Mouse (Mus musculus): ENCODE results near the gene Zfp420. TPM values are rescaled to one million over a fixed set of nuclear protein-coding genes. Genes with fewer than 3 reads are reported as not detected.
A peak's percentile ranks its signal among the peaks of the same experiment; 100 is the strongest.

Gene Zfp420
- total RNA-seq, 2 experiments from 2014 or later = 17.6 to 18.9 TPM

DNA sequence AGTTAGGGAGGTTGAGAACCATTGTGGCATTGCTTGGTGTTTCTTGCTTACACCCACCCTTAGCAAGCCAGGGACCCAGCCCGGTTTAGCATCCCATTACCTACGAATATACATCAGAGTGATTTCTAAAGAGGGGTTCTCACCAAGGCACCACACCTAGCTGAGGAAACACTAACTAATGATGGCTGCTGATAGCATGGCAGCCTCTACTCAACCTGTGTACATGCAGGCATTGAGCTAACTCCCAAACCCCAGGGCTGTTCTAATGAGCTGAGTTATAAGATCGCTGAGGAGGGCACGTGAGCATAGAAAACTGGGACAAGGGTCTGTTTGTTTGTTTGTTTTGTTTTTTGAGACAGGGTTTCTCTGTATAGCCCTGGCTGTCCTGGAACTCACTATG lies 33.0 kb downstream of the Zfp420 start:
- no peak for DNase-seq (ENCODE audit: low spot score in 2 of 2)

DNA sequence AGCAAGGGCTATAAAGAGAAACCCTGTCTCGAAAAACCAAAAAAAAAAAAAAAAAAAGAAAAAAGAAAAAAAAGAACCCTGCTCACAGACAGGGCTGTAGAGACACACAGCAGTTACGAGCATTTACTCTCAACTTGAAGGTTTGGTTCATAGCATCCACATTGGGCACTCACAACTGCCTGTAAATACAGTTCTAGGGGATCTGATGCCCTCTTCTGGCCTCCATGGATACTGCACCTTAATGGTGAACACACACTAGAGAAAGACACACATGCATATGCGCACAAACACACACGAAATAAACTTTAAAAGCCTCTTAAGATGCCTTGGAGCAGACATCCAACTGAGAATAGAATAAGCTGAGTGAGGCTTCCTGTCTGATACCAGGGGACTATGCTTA lies 38.6 kb downstream of the Zfp420 start:
- DNase-seq (ENCODE audit: low spot score in 2 of 2) = no peak

GRCm38 (mm10) chr7:29904101-29904500 lies 44.3 kb downstream of the Zfp420 start:
- DNase-seq (ENCODE audit: low spot score in 2 of 2) = no peak

DNA sequence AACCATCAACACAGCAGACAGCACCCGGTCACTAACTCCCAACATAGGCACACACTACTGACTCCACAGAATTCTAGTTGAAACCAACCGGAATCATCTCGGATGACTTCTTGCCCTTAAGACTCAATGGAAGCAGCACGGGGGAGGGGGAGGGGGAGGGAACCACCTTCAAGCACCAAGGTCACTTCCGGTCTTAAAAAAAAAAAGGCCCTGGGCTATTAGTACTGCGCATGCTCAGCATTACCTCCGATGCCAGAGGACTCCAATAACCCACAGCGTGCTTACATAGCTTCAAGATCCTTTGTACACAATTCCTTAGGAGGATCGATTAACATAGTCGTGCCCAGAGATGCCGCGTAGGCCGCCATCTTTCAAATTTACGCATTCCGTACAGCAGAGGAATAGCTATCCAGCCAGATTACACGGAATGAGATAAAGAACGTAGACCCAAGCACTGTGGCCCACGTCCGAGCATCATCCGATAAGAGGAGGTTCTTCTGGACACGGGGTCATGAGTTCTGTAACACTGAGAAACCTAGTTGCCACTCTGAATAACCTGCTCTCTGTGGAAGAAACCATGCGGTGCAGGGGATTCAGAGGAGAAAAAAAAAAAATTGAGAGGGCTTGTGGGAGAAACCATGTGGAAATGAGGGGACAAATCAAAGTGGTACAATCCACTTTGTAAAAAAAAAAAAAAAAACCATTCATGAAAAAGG lies 46.3 kb downstream of the Zfp420 start, which contains the start of gene Zfp27:
Gene Zfp27 (minus strand): TSS at position 607 of the 716 bp plus-strand sequence.
- peak; percentile 60 to 73 for DNase-seq (ENCODE audit: low spot score in 2 of 2)

GRCm38 (mm10) chr7:29906682-29907058 lies 46.9 kb downstream of the Zfp420 start:
- no peak for DNase-seq (ENCODE audit: low spot score in 2 of 2)

GRCm38 (mm10) chr7:29907206-29907605 lies 47.4 kb downstream of the Zfp420 start:
- no peak for DNase-seq (ENCODE audit: low spot score in 2 of 2)

DNA sequence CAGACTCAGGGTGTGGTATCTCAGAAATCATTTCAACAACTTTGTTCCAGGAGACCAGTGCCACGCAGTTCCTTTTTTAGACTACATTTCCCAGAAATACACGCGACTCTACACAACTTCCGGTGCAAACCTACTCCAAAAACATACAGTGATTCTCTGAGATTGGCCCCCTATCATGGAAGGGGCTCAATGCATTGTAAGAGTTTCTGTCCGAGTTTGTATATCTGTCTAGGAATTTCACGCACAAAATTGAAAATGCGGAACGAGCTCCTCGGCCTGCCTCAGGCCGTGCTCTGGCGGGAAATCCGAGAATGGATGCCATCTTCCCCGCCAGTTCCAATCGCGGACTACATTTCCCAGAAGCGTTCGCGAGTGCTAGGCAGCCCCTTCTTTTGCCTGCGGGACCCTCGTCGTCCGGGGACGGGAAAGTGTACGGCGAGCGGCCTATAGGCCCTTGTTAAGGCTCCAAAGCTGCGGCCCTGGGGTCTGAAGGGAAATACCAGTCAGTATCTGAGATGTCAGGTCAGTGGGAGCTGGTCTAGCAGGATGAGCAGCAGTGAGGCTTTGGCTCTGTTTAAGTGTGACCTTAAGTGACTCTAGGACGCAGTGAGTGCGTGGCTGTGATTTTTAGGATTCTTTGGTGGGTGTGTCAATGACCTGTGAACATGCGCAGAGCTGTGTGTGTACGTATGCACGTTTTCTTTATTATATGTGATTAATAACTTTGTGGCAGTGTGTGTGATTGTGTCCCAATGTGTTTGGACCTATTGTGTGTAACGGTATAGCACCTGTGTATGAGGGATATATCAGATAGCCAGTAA lies 48.6 kb downstream of the Zfp420 start, which contains the start of gene Zfp383:
Gene Zfp383 (plus strand): TSS at position 94 of the 821 bp plus-strand sequence.
- peak; percentile 77 to 88 for DNase-seq (ENCODE audit: low spot score in 2 of 2)

- DNase-seq (ENCODE audit: low spot score in 2 of 2) = no peak
These were observed 50.5 kb downstream of the Zfp420 start for GRCm38 (mm10) chr7:29910252-29910651.

GRCm38 (mm10) chr7:29912172-29912571 lies 52.4 kb downstream of the Zfp420 start:
- DNase-seq (ENCODE audit: low spot score in 2 of 2) = no peak

DNA sequence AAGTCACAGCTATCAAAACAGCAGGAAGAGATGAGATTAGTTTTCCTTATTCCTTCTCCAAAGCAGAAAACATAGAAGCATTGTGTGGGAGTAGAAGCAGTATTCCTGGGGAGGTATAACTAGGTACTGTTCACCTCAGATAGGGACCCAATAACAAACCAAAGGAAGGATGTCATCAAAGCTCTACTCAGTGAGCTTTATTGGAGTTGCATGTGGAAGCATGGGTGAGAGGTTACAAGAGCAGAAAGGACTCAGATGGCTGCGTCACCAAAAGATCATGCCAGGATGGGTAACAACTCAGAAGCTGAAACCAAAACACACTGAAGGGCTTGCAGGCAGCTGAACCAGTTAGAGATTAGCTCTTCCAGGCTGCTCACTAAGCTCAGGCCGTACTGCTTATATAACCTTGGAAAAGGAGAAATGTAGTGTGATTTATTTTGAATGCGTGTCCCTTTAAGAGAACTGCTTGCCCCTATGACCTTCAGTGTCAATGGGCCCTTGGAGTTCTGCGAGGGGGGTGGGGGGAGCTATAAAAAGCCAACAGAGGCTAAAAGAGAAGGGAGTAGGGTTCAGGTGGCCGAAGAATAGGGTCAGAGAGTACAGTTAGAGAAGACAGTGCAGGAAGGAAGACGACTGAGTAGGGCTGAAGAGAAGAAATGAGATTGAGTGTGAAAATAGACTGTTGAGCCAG lies 57.7 kb downstream of the Zfp420 start:
- no peak for DNase-seq (ENCODE audit: low spot score in 2 of 2)

- DNase-seq (ENCODE audit: low spot score in 2 of 2) = no peak
These were observed 58.3 kb downstream of the Zfp420 start for GRCm38 (mm10) chr7:29918062-29918453.

GRCm38 (mm10) chr7:29921439-29922093 lies 61.8 kb downstream of the Zfp420 start:
- peak in 1 of 2 experiments; percentile 14 for DNase-seq (ENCODE audit: low spot score in 2 of 2)

DNA sequence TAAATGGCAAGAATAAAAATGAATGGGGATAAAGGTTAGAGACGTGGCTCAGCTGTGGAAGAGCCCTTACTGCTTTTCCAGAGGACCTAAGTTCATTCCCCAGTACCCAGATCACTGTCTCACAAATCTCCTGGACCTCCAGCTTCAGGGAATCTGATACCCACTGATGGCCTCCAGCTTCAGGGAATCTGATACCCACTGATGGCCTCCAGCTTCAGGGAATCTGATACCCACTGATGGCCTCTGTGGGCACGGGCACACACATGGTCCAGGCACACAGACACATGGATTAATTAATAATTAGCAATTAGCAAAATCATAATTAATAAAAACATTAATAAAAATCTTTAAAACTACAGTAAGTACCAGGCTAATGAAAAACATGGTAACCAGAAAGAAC lies 63.0 kb downstream of the Zfp420 start:
- no peak for DNase-seq (ENCODE audit: low spot score in 2 of 2)

Small RNA genes within 50 kb of the gene (microRNA-seq; reads per million reads assigned to microRNA genes)
- 0.50 to 0.63 reads per million in 2 experiments for gene Mir7668

Other genes starting within 250 kb of the Zfp420 start
- gene Catsperg2, start 132.9 kb upstream of the Zfp420 start, total RNA-seq (2021) = not detected
- gene Zfp84, start 91.4 kb upstream of the Zfp420 start, total RNA-seq (2021) = 10 to 100 TPM; 17.8 to 18.4 TPM
- gene Zfp30, start 76.0 kb upstream of the Zfp420 start, total RNA-seq (2021) = 10 to 100 TPM; 11.7 to 12.9 TPM
- gene Zfp790, start 43.9 kb upstream of the Zfp420 start, total RNA-seq (2021) = 10 to 100 TPM; 23.9 to 24.1 TPM
- 10 to 100 TPM; 20.0 to 20.9 TPM for gene Zfp940, start 6.3 kb upstream of the Zfp420 start, total RNA-seq (2021)
- gene Zfp27, start 46.6 kb downstream of the Zfp420 start, total RNA-seq (2021) = 10 to 100 TPM; 19.8 to 22.5 TPM
- 1 to 10 TPM; 9.6 to 9.8 TPM for gene Zfp383, start 48.2 kb downstream of the Zfp420 start, total RNA-seq (2021)
- gene Zfp74, start 94.1 kb downstream of the Zfp420 start, total RNA-seq (2021) = 10 to 100 TPM; 14.9 to 18.5 TPM
- gene Zfp568, start 124.0 kb downstream of the Zfp420 start, total RNA-seq (2021) = 1 to 10 TPM; 4.5 to 4.7 TPM
- 1 to 10 TPM; 7.6 to 7.7 TPM for gene Zfp14, start 191.4 kb downstream of the Zfp420 start, total RNA-seq (2021)
- gene Zfp82, start 212.9 kb downstream of the Zfp420 start, total RNA-seq (2021) = 1 to 10 TPM; 4.1 to 6.0 TPM
- gene Gm26920, start 230.4 kb downstream of the Zfp420 start, total RNA-seq (2021) = 1 to 10 TPM in 1 of 2 experiments, not detected in 1; 1.5 TPM
- gene Zfp566, start 230.5 kb downstream of the Zfp420 start, total RNA-seq (2021) = 1 to 10 TPM; 5.6 to 7.7 TPM
- gene Zfp260, start 234.8 kb downstream of the Zfp420 start, total RNA-seq (2021) = 10 to 100 TPM; 64.8 to 75.6 TPM